Mouse (Mus musculus) splenic B cell, adult 2 months (primary cell): Measurements from ENCODE around the gene Kmt5a.
A peak's percentile ranks its signal among the peaks of the same experiment; 100 is the strongest.

ENCODE experiments used
- DNase-seq: peaks from one replicate; pipeline ENCODE4 v3.0.0-alpha.2; 2011; ENCODE audit warnings: low read depth, low spot score
- H3K27me3 ChIP-seq: 2 replicates; pipeline ENCODE4 v1.6.1; 2012; ENCODE audit warnings: mild to moderate bottlenecking, low read length, moderate library complexity, mixed read lengths; ENCODE audit not compliant: control insufficient read depth, poor library complexity, insufficient read depth, severe bottlenecking
- H3K36me3 ChIP-seq: 2 replicates; pipeline ENCODE4 v1.6.1; 2012; ENCODE audit warnings: mild to moderate bottlenecking, low read length, moderate library complexity, mixed read lengths; ENCODE audit not compliant: control insufficient read depth, poor library complexity, insufficient read depth, severe bottlenecking

Gene Kmt5a

GRCm38 (mm10) chr5:124439447-124440093, at the start of gene Kmt5a:
TSS of gene Kmt5a (plus strand) at chr5:124439930.
- no peaks in the 10 kb centered on the region for H3K27me3 ChIP-seq
- no peaks in the 10 kb centered on the region for H3K36me3 ChIP-seq
- peak; percentile 97 for DNase-seq

GRCm38 (mm10) chr5:124392412-124392811, 47.3 kb upstream of the Kmt5a start:
- Histone ChIP-seq H3K36me3 (peaks cover 16% of the 10 kb centered on the region), H3K27me3 (no peaks in the 10 kb centered on the region)
- DNase-seq = no peak

GRCm38 (mm10) chr5:124393726-124394125, 46.0 kb upstream of the Kmt5a start:
- Histone ChIP-seq H3K36me3 (peaks cover 18% of the 10 kb centered on the region), H3K27me3 (no peaks in the 10 kb centered on the region)
- no peak for DNase-seq

GRCm38 (mm10) chr5:124410808-124411207, 28.9 kb upstream of the Kmt5a start:
- peak; percentile 49 for DNase-seq
- H3K27me3 ChIP-seq = no peaks in the 10 kb centered on the region
- H3K36me3 ChIP-seq = peaks cover 20% of the 10 kb centered on the region

- Histone ChIP-seq H3K36me3 (peaks cover 15% of the 10 kb centered on the region), H3K27me3 (no peaks in the 10 kb centered on the region)
- no peak for DNase-seq
Measured at GRCm38 (mm10) chr5:124412163-124412562, 27.6 kb upstream of the Kmt5a start.

- 0 out of 2 replicates have a peak, but pooled peaks cover 2% of the 10 kb centered on the region for H3K36me3 ChIP-seq
- H3K27me3 ChIP-seq = no peaks in the 10 kb centered on the region
- DNase-seq = no peak
Measured at GRCm38 (mm10) chr5:124418903-124419302, 20.8 kb upstream of the Kmt5a start.

- DNase-seq = no peak
- no peaks in the 10 kb centered on the region for H3K27me3 ChIP-seq
- no peaks in the 10 kb centered on the region for H3K36me3 ChIP-seq
Measured at GRCm38 (mm10) chr5:124421786-124422185, 17.9 kb upstream of the Kmt5a start.

GRCm38 (mm10) chr5:124424200-124424722, 15.5 kb upstream of the Kmt5a start:
- peak; percentile 47 for DNase-seq
- Histone ChIP-seq H3K27me3 (no peaks in the 10 kb centered on the region), H3K36me3 (no peaks in the 10 kb centered on the region)

- H3K36me3 ChIP-seq = no peaks in the 10 kb centered on the region
- peak; percentile 51 for DNase-seq
Measured at GRCm38 (mm10) chr5:124424723-124425411, 14.9 kb upstream of the Kmt5a start.

GRCm38 (mm10) chr5:124425412-124426259, 14.1 kb upstream of the Kmt5a start, which contains the start of gene Sbno1:
TSS of gene Sbno1 (minus strand) at chr5:124426001.
- H3K27me3 ChIP-seq = no peaks in the 10 kb centered on the region
- no peaks in the 10 kb centered on the region for H3K36me3 ChIP-seq
- peak; percentile 97 for DNase-seq

More at GRCm38 (mm10) chr5:124424723-124425411, 14.9 kb upstream of the Kmt5a start:
- no peaks in the 10 kb centered on the region for H3K27me3 ChIP-seq

- Histone ChIP-seq H3K36me3 (no peaks in the 10 kb centered on the region), H3K27me3 (no peaks in the 10 kb centered on the region)
- no peak for DNase-seq
Measured at GRCm38 (mm10) chr5:124426475-124427071, 13.2 kb upstream of the Kmt5a start.

- Histone ChIP-seq H3K27me3 (no peaks in the 10 kb centered on the region), H3K36me3 (no peaks in the 10 kb centered on the region)
- DNase-seq = peak; percentile 83
Measured at GRCm38 (mm10) chr5:124432398-124433012, 7.2 kb upstream of the Kmt5a start.

GRCm38 (mm10) chr5:124433048-124433447, 6.7 kb upstream of the Kmt5a start:
- DNase-seq = no peak
- H3K27me3 ChIP-seq = no peaks in the 10 kb centered on the region
- no peaks in the 10 kb centered on the region for H3K36me3 ChIP-seq

GRCm38 (mm10) chr5:124438229-124438628, 1.5 kb upstream of the Kmt5a start:
- H3K27me3 ChIP-seq = no peaks in the 10 kb centered on the region
- no peaks in the 10 kb centered on the region for H3K36me3 ChIP-seq
- peak; percentile 76 for DNase-seq
